Mouse (Mus musculus) layer of hippocampus, adult 8-10 months (tissue): ENCODE measurements around the gene Slc25a25. TPM values are rescaled to one million over a fixed set of nuclear protein-coding genes. Genes with fewer than 3 reads are reported as not detected.

Experiments
- DNase-seq, 2 experiments: peaks; one replicate each; pipeline ENCODE4 v3.0.0; 2022; ENCODE audit warnings: low spot score in 2 of 2
- total RNA-seq, 4 experiments: library from RNA; stranded (reverse); gene quantifications; 2 replicates each; pipeline ENCODE4 v1.2.4; 2022

Slc25a25 gene
- total RNA-seq, 4 experiments from 2014 or later = 55.0 to 60.7 (median 55.9) TPM

DNA sequence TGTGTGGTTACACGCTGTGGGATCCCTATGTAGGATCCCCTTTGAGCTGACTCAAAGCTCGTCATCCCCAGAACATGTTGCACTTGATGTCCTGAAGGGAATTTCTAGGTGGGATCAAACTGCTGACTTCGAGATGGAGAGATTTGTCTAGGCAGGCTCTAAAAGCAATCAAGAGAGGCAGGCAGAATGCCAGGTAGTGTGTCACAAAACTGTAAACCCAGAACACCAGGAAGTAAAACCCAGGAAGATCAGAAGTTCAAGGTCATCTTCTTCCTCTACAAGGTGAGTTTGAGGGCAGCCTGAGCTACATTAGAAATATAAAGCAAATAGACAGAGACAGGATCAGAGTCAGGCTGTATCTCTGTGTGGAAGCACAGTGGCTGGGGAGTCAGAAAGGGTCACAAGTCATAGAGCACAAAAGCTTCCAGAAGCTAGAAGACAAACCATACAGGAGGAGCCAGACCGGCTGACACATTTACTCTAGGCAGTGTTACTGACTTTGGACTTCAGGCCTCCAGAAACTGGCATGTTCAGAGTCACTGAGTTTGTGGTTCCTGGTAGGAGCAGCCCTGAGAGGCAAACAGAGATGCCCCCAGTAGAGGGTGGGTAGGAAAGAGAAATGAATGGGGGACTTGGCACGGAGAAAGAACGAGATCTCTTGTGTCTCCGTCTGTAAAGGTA lies 44.0 kb downstream of the Slc25a25 start:
- DNase-seq = no peak

DNA sequence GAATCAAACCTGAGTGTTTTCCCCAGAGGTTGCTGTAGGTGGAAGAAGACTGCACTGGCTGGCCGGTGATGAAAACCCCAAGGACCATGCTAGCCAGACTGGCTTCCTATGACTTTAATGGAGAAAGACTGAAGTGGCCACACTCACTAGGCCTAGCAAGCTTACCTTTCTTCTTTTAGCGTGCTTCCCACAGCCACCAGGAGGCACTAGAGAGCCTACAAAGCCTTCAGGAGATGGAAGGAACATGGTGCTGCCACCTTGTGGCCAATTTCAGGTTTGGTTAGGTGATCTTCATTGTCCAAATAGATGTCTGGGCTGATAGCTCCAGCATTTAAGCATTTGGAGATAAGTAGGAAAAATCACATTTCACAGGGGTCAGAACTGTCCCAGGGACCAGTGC lies 46.6 kb downstream of the Slc25a25 start:
- peak; percentile 87 to 98 for DNase-seq

DNA sequence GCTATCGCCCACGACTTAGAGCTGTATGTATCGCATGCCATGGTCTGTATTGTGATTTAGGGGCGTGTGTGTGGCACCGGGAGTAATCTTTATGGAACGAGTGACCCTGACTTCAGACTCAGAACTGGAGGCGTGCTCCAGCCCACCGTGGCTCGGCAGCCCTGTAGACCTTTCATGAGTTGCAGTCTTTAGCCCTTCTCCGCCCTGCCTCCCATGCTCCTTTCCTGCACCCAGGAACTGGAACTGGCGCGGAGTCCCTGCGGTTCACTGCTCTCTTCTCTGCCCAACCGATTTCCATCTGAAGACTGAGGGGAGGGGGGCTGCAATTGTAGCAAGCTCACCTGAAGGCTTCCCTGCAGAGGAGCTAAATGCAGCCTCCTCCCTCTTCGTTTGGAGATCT lies 54.5 kb downstream of the Slc25a25 start:
- no peak for DNase-seq

DNA sequence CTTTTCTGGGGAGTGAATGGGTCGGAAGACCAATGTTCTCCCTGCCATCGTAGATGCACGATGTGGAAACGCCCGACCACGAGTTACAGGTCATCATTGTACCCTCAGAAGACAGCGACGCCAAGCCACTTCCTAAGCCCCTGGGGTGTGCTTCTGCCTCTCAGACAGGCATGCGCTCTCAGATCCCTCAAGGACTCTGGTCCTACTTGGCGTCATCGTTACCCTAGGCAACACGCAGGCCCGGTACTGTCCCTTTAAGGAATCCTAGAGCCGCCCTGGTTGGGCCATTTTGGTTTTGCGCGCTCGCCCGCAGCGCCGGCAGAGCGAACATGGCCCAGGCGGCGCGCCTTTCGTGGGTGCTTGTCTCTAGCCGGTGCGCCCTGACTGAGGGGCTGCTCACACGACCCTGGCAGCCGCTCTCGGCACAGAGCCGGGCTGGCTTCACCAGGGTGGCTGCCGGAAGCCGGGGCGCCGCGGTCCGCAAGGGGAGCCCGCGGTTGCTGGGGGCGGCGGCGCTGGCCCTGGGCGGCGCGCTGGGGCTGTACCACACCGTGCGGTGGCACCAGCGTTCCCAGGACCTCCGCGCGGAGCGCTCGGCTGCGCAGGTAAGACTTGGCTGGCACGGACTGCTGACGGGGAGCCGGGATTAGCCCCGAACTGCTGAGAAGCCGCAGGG lies 55.2 kb downstream of the Slc25a25 start:
- peak; percentile 92 to 93 for DNase-seq

DNA sequence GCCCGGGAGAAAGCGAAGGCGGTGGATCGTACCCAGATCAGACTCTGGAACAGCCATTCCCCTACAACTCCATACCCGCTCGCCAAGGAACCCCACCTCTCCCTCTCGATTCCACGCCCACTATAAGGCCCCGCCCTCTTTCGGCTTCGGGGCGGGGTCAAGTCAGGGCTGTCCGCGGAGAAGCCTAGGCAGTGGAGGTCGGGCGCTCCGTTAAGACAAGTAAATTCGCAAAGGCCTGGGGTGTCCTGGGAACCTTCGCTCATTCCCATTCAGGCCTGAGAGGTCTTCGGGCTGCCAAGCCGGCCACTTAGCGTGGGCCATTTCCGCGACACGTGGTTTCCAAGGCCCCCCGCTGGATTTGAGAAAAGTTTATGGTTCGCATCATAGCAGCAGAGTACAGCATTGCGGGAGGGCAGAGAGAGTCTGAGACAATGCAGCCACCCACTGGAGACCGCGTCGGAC lies 55.7 kb downstream of the Slc25a25 start, which contains the start of gene Ptges2:
Gene Ptges2 (plus strand): TSS at position 413 of the 462 bp plus-strand sequence.
- peak; percentile 87 to 89 for DNase-seq

DNA sequence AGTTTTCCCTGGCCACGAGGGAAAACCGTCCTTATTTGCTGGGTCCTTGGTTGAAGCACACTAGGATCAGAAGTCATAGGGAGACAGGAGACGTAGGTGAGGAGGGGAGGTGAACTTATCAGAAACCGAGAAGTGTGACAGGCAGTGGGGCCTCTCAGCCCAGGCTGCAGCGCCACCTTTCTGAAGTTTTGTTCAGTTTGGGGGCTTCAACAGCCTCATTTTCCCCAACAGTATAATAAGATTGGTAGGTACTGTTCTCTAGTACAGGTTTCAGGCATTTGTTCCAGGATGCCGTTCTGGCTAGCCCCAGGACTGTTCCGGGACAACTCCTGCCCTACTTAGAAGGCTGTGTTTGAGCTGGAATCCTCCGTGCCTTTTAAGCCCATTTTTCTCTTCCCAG lies 56.3 kb downstream of the Slc25a25 start:
- peak in 1 of 2 experiments; percentile 33 for DNase-seq

DNA sequence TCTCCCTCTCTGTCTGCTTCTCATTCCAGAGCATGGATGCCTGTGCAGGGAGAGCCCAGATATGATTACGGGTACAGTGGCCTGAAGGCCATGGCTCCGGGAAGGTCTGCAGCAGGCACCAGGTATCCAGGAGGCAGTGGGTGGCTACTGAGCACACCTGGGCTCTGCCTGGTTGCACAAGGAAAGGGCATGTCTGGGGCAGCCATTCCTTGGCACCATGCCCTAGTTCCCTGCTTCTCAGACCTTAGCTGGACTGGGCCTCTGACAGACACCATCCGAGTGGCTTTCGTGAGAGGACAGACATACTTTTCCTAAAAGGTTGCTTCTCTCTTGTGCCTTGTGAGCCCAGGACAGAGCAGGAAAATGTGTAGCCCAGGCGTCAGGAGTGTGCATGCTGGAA lies 59.2 kb downstream of the Slc25a25 start:
- no peak for DNase-seq

DNA sequence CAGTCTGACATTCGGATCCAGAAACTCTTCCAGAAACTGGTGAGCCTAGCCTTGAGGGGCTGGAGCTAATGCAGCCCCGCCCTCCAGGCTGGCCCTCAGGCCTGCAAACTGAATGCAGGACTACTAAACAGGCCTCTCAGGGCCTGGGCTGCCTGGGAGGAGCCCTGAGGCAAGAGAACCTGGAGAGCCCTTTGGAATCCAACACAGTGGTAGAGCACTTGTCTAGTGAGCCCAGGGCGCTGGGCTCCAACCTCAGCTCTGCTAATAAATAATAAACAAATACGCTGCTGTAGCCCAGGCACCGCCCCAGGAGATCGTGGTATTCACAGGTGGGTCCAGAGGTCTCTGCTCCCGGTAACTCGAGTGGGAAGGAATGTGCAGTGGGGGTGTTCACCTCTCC lies 60.4 kb downstream of the Slc25a25 start:
- no peak for DNase-seq

DNA sequence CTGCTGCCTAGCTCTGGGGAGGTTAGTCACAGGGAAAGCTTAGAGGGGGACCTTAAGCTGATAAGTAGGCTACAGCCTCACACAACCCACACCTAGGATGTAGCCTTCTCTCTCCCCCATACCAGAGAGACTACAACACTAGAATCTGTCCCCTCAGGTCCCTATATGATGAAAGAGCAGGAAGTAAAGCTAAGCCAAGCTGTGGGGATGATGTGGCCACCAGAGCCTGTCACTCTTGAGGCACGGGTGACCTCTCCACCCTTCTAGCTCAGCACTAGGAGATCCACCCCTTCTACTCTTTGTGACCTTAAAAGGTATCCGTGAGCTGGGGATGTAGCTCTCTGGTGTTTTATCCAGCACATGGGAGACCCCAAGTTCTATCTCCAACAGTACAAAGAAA lies 62.1 kb downstream of the Slc25a25 start:
- DNase-seq = no peak

DNA sequence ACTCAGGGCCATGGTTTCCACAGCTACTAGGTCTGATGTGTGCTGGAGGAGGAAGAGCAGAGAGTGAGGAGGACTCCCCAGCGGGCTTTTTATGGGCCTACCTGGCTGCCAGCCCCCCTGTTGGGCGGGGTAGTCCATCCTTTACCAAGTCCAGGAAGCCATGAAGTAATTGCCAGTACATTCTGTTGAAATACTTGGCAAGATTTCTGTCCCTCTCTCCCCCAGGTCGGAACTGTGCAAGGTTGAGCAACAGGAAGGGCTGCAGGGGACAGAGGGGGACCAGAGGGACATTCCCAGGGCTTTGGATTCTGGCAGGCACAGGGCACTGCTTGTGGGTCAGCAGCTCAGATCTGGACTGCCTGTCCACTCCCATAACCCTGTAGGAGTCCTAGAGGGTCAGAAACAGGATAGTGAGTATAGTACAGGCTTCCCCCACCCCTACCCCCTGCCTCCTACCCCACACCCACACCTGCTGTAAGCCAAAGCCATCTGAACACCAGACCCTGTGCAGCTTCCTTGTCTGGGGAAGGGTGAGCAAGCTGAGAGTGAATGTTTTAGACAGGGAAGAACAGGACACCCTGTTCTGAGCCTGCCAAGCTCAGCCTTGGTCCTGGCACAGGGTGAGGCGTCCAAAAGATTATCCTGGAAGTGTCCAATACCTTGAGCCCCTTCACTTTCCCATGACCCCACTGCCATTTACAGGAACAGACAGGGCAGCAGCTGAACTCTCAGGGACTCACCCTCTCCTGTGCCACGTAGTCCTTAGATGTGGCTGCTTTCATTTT lies 63.3 kb downstream of the Slc25a25 start, which contains the start of gene Lcn2:
Gene Lcn2 (minus strand): TSS at position 547 of the 785 bp plus-strand sequence.
- DNase-seq = no peak

DNA sequence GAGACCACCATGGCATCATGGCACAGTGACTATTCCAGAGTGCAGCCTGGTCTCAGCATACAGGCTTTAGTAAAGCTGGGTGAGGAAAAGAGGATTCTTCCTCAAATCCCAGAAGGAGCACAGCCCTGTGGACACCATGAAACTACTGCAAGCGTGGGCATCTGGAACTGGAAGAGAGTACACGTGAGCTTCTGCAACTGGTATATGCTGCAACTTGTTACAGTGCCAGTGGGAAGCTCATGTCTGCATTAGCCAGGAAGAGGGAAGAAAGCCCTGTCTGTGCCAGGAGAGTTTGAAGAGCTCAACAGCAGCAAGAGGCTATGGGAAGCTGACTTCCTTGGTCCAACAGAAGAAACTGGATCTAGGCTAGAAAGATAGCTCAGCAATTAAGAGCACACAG lies 68.6 kb downstream of the Slc25a25 start:
- DNase-seq = no peak

DNA sequence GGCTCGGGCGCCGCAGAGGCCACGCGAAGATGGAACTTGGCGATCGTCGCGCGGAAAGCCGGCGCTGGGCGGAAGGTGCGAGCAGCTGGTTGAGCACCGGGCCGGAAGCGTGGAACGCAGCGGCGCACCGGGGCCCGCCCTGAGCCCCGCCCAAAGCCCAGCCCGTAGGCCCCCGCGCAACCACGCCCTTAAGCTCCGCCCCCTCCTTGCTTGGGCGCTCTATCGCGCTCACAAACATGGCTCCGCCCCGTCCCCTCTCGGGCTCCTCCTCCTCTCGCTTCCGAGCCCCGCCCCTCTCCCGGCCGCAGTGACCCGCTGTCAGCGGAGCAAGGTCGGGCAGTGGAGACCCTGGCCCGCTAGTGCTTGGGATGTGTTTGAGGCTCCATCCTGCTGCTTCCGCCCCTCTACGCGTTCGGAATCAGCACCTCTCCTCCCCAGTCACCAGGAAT lies 69.4 kb downstream of the Slc25a25 start, which contains the start of gene 1110008P14Rik:
Gene 1110008P14Rik (minus strand): TSS at position 164 of the 449 bp plus-strand sequence.
- peak; percentile 88 to 90 for DNase-seq

DNA sequence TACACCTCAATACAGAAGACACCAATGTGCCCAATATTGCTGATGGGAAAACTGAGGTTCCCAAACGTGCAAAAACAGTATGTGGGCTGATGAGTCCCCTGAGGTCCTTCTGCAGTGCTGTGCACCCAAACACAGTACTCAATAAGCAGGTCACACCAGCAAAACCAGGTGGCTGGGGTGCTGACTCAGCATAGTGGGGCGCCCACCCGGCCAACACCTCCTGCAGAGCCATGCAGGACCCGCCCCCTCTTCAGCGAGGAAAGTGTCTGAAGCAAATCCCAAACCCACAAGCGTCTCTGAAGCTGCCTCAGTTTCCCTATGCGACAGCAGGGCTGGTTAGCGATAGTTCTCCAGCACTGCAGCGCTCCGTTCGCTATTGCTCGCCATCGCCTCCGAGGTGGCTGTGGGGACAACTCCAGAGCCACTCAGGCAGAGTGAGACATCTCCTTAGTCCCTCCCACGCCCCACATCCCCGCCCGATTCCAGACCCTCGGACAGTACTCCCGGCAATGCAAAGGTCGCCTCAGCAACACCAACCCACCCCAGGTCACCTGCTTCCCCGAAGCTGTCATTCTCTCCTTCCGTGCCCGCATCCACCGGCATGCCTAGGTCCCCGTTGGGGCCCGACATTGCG lies 70.0 kb downstream of the Slc25a25 start:
- DNase-seq = peak in 1 of 2 experiments; percentile 36

DNA sequence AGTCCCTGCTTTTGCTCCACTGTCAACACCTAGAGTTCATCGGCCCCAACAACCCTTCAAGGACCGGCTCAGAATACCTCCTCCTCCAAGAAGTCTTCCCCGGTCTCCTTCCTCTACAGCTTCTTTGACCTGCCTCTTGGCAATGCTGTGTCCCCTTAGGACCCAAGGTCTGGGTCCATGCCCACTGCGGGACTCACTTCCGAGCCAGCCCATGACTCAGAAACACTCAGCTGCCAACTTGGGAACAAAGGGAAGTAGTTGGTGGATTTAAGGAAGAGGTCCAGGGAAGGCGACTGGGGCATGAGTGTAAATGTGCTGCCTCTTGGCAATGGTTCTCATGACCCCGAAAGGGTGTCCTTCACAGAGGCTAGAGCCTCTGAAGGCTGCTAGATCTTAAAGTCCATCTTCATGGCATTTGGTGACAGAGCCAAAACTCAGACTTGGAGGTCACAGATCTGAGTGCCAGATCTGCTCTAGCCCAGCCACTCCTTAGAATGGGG lies 71.2 kb downstream of the Slc25a25 start:
- DNase-seq = peak in 1 of 2 experiments; percentile 31

DNA sequence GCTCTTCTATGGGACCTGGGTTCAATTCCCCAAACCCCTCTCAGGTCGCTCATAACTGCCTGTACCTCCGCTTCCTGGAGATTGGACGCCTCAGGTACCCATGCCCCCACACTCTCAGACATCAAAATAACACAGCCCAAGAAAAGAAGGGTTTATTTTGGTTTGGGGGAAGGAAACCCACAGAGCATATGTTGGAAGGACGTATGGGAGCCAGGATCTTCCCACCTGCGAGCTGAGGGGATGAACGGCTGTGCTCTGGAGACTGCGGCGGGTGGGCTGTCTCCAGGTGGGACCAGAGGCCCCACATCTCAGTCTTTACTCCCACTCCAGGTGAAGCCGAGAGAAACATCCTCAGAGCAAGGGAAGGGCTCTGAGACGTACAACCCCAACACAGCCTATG lies 74.3 kb downstream of the Slc25a25 start:
- DNase-seq = no peak

DNA sequence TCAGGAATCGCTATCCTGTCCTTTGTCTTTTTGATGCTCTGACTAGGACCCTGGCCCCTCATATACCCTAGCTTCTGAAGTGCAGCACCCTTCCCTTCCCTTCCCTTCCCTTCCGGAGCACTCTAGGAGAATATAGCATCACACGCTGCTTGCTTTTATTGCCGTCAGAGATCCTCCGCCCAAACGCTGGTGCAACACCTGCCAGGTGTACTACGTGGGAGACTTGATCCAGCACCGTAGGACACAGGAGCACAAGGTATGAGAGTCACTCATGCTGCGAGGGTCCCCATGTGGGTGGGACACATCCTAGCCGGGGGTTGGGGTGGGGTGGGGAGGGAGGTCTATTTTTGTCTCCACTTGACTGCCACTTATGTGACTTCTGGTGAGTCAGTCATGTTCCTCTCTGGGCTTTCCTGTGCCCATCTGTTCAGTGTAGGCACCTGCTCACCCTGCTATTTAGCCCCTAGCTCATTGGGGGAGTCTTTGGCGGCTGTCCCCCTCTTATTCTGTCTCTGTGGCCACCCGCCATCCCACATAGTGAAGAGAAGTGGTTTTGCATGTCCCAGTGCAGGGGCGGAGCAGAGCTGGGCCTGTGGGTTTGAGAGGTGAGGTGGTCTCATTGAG lies 75.8 kb downstream of the Slc25a25 start:
- DNase-seq = peak in 1 of 2 experiments; percentile 26

DNA sequence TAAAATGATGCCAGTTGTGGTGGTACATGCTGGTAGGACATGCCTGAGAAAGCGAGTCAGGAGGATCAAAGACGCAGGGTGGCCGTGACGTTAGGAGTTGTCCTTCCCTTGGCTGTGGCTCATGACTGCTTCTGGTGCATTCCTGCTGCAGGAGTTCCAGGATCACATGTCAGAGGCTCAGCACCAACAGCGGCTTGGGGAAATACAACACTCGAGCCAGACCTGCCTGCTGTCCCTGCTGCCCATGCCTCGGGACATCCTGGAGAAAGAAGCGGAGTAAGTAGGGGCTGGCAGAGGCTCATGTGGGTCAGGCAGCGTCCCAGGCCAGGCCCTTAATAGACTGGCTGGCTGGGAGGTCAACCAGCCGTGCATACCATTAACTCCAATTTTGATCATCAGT lies 77.1 kb downstream of the Slc25a25 start:
- DNase-seq = no peak

DNA sequence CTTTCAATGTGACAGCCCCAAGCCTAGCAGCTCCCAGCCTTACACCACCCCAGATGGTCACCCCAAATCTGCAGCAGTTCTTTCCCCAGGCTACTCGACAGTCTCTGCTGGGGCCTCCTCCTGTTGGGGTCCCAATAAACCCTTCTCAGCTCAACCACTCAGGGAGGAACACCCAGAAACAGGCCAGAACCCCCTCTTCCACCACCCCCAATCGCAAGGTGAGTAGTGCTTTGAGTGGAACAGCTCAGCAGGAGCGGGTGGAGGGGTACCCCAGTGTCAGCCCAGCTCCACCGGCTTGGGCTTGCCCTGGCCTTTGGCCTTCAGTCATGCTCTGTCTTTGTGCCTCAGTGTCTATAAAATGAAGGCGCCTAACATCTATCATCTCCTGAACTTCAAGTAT lies 83.9 kb downstream of the Slc25a25 start:
- no peak for DNase-seq
